Mouse (Mus musculus): ENCODE data around the gene Gm17324.
A peak's percentile ranks its signal among the peaks of the same experiment; 100 is the strongest.

The Gm17324 gene

GRCm38 (mm10) chr9:78465725-78466124, 17.1 kb upstream of the Gm17324 start:
- no peak for DNase-seq (ENCODE audit: low spot score)

- no peak for DNase-seq (ENCODE audit: low spot score)
These were observed 14.8 kb upstream of the Gm17324 start for GRCm38 (mm10) chr9:78463337-78463736.

- no peak for DNase-seq (ENCODE audit: low spot score)
These were observed 8.4 kb upstream of the Gm17324 start for GRCm38 (mm10) chr9:78457026-78457425.

GRCm38 (mm10) chr9:78451382-78451781, 2.8 kb upstream of the Gm17324 start:
- DNase-seq (ENCODE audit: low spot score) = no peak

GRCm38 (mm10) chr9:78450404-78450803, 1.8 kb upstream of the Gm17324 start:
- no peak for DNase-seq (ENCODE audit: low spot score)

GRCm38 (mm10) chr9:78447606-78447972, 997 bp downstream of the Gm17324 start:
- DNase-seq (ENCODE audit: low spot score) = no peak

- DNase-seq (ENCODE audit: low spot score) = peak; percentile 56
These were observed 5.8 kb downstream of the Gm17324 start, which contains the start of gene Cgas for GRCm38 (mm10) chr9:78442579-78443392. TSS of gene Cgas (minus strand) at chr9:78443237.

- DNase-seq (ENCODE audit: low spot score) = no peak
These were observed 6.4 kb downstream of the Gm17324 start for GRCm38 (mm10) chr9:78442237-78442578.

- DNase-seq (ENCODE audit: low spot score) = no peak
These were observed 9.2 kb downstream of the Gm17324 start for GRCm38 (mm10) chr9:78439426-78439825.

- no peak for DNase-seq (ENCODE audit: low spot score)
These were observed 16.1 kb downstream of the Gm17324 start for GRCm38 (mm10) chr9:78432471-78432870.

GRCm38 (mm10) chr9:78430486-78430885, 18.1 kb downstream of the Gm17324 start:
- no peak for DNase-seq (ENCODE audit: low spot score)

GRCm38 (mm10) chr9:78429551-78429950, 19.0 kb downstream of the Gm17324 start:
- no peak for DNase-seq (ENCODE audit: low spot score)

- no peak for DNase-seq (ENCODE audit: low spot score)
These were observed 19.6 kb downstream of the Gm17324 start for GRCm38 (mm10) chr9:78428870-78429432.

- DNase-seq (ENCODE audit: low spot score) = no peak
These were observed 20.4 kb downstream of the Gm17324 start for GRCm38 (mm10) chr9:78428185-78428584.

GRCm38 (mm10) chr9:78427362-78427781, 21.2 kb downstream of the Gm17324 start:
- no peak for DNase-seq (ENCODE audit: low spot score)

GRCm38 (mm10) chr9:78401596-78401995, 47.0 kb downstream of the Gm17324 start:
- DNase-seq (ENCODE audit: low spot score) = no peak

GRCm38 (mm10) chr9:78400570-78400969, 48.0 kb downstream of the Gm17324 start:
- no peak for DNase-seq (ENCODE audit: low spot score)
